Mouse (Mus musculus) thymus, adult 2 months (tissue): ENCODE measurements around the gene Gm49333. TPM values are rescaled to one million over a fixed set of nuclear protein-coding genes. Genes with fewer than 3 reads are reported as not detected.

ENCODE experiments used
- DNase-seq: peaks from one replicate; pipeline ENCODE4 v3.0.0; 2021
- H3K27ac ChIP-seq: fragments of 200-500 bp; 2 replicates; pipeline ENCODE4 v1.5.1; 2012; ENCODE audit warnings: low read length, control low read depth; ENCODE audit not compliant: control insufficient read depth, insufficient read depth
- H3K27me3 ChIP-seq: fragments of 200-500 bp; 2 replicates; pipeline ENCODE4 v1.6.1; 2012; ENCODE audit warnings: mild to moderate bottlenecking, low read length, moderate library complexity, mixed read lengths; ENCODE audit not compliant: control insufficient read depth, insufficient read depth
- H3K36me3 ChIP-seq: fragments of 200-500 bp; 2 replicates; pipeline ENCODE4 v1.6.1; 2012; ENCODE audit warnings: mild to moderate bottlenecking, low read length, moderate library complexity; ENCODE audit not compliant: control insufficient read depth, insufficient read depth
- H3K4me1 ChIP-seq: fragments of 200-500 bp; replicated peaks from 2 replicates; pipeline ENCODE4 v1.6.1; 2012; ENCODE audit warnings: low read length; ENCODE audit not compliant: control insufficient read depth, insufficient read depth
- H3K4me3 ChIP-seq: fragments of 200-500 bp; 2 replicates; pipeline ENCODE4 v1.5.1; 2012; ENCODE audit warnings: mild to moderate bottlenecking, low read length, control low read depth, moderate library complexity; ENCODE audit not compliant: control insufficient read depth, insufficient read depth
- CTCF ChIP-seq: fragments of 200-500 bp; IDR thresholded peaks from 2 replicates; pipeline ENCODE4 v1.5.1; 2012; ENCODE audit warnings: mild to moderate bottlenecking, control low read depth, low read length, moderate library complexity, borderline replicate concordance; ENCODE audit not compliant: control insufficient read depth, poor library complexity, insufficient read depth; ENCODE audit errors: extremely low read depth
- POLR2A ChIP-seq: fragments of 200-500 bp; IDR thresholded peaks from 2 replicates; pipeline ENCODE4 v1.6.1; 2012; ENCODE audit warnings: mild to moderate bottlenecking, low read length, control low read depth, moderate library complexity; ENCODE audit not compliant: control insufficient read depth, poor library complexity, insufficient read depth; ENCODE audit errors: extremely low read depth
- WGBS: fragments of 180-500 bp; shearing (Covaris S2); methylation state at CpG from one replicate; pipeline ENCODE4 v1.1.7; 2018; 5-methylcytosine and 5-hydroxymethylcytosine counted together
- polyA plus RNA-seq: library from polyadenylated mRNA; depleted of rRNA; stranded (reverse); fragments of >200 nt; gene quantifications from 2 replicates; pipeline ENCODE4 v1.2.3, GENCODE M21; 2012

Gm49333 gene
- polyA plus RNA-seq, 1 experiment = not detected

- H3K4me1 ChIP-seq = no peaks in the 10 kb centered on the region
- H3K36me3 ChIP-seq = no peaks in the 10 kb centered on the region
- H3K4me3 ChIP-seq = no peak overlapping the region
- H3K27ac ChIP-seq = no peak overlapping the region
- TF ChIP-seq CTCF = no peak
- TF ChIP-seq POLR2A = no peak
- H3K27me3 ChIP-seq = peaks cover 19% of the 10 kb centered on the region
- 90% methylated on average over 7 of the region's 7 CpGs for WGBS
- DNase-seq = no peak
Observed at GRCm38 (mm10) chr16:20595060-20595673, 16.2 kb upstream of the Gm49333 start.

GRCm38 (mm10) chr16:20595737-20596136, 15.7 kb upstream of the Gm49333 start:
- no peak for DNase-seq
- WGBS = 92% methylated on average over 4 of the region's 4 CpGs
- H3K4me3 ChIP-seq = no peak overlapping the region
- TF ChIP-seq POLR2A (no peak), CTCF (no peak)
- H3K27me3 ChIP-seq = peaks cover 14% of the 10 kb centered on the region
- no peaks in the 10 kb centered on the region for H3K4me1 ChIP-seq
- no peak overlapping the region for H3K27ac ChIP-seq
- H3K36me3 ChIP-seq = no peaks in the 10 kb centered on the region

DNA sequence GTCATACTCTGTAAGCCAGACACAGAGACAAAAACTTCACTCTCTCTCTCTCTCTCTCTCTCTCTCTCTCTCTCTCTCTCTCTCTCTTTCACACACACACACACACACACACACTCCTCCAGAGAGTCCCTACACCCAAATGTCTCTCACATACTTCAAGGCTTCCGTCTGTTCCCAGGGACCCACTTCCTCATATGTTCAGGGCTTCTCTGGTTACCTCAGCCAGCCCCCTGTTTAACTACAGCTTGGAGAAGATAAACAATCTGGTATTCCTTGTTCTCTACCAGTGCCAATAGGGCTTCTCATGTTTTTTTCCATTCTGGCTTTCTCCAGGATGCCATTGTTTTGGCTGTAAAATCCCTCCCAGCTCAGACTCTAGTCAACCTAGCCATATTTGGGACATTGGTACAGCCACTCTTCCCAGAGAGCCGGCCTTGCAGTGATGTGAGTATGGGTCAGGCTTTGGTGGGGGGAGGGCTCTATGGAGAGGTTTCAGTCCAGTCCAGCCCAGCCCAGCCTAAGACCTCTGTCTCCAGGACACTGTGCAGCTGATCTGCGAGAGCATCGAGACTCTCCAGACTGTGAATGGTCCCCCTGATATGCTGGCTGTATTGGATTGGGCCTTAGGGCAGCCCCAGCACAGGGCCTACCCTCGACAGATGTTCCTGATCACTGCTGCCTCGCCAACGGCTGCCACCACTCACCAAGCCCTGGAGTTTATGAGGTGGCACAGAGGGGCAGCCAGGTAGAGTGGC, 14.5 kb upstream of the Gm49333 start:
- TF ChIP-seq POLR2A (no peak), CTCF (no peak)
- H3K27me3 ChIP-seq = peaks cover 3% of the 10 kb centered on the region
- H3K36me3 ChIP-seq = no peaks in the 10 kb centered on the region
- H3K4me1 ChIP-seq = no peaks in the 10 kb centered on the region
- no peak overlapping the region for H3K4me3 ChIP-seq
- DNase-seq = no peak
- 75% methylated on average over 7 of the region's 7 CpGs for WGBS
- no peak overlapping the region for H3K27ac ChIP-seq

GRCm38 (mm10) chr16:20600511-20600910, 10.9 kb upstream of the Gm49333 start:
- no peak overlapping the region for H3K27ac ChIP-seq
- H3K4me3 ChIP-seq = no peak overlapping the region
- 90% methylated on average over 5 of the region's 5 CpGs for WGBS
- DNase-seq = no peak
- no peaks in the 10 kb centered on the region for H3K4me1 ChIP-seq
- peaks cover 2% of the 10 kb centered on the region for H3K36me3 ChIP-seq
- TF ChIP-seq CTCF = no peak
- no peak for TF ChIP-seq POLR2A
- no peaks in the 10 kb centered on the region for H3K27me3 ChIP-seq

DNA sequence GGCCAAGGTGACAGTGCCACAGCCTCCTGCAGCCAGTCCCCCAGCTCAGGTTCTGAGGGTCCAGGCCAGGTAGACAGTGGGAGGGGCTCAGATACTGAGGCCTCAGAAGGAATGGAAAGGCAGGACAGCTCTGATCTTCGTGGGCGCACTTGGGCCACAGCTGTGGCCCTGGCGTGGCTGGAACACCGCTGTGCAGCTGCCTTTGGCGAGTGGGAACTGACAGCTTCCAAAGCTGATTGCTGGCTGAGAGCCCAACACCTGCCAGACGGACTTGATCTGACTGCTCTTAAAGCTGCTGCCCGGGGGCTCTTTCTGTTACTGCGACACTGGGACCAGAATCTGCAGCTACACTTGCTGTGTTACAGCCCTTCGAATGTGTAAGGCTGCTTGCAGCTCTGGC, 6.7 kb upstream of the Gm49333 start:
- H3K27me3 ChIP-seq = no peaks in the 10 kb centered on the region
- DNase-seq = no peak
- 77% methylated on average over 9 of the region's 9 CpGs for WGBS
- no peak for TF ChIP-seq CTCF
- no peak for TF ChIP-seq POLR2A
- H3K4me3 ChIP-seq = no peak overlapping the region
- H3K36me3 ChIP-seq = peaks cover 11% of the 10 kb centered on the region
- H3K27ac ChIP-seq = no peak overlapping the region
- no peaks in the 10 kb centered on the region for H3K4me1 ChIP-seq

GRCm38 (mm10) chr16:20610501-20611356, 681 bp upstream of the Gm49333 start:
- TF ChIP-seq CTCF (0 out of 2 replicates have a peak, but pooled peaks have one; percentile 14), POLR2A (peak; percentile 81)
- under 1% methylated on average over 28 of the region's 28 CpGs for WGBS
- Histone ChIP-seq H3K4me3 (peak overlapping the region; percentile 94), H3K27me3 (no peaks in the 10 kb centered on the region), H3K4me1 (peaks cover 8% of the 10 kb centered on the region), H3K27ac (no peak overlapping the region), H3K36me3 (peaks cover 7% of the 10 kb centered on the region)
- DNase-seq = peak; percentile 75
